Mouse (Mus musculus): ENCODE measurements around the gene Hyal3. TPM values are rescaled to one million over a fixed set of nuclear protein-coding genes. Genes with fewer than 3 reads are reported as not detected.

Gene Hyal3
- polyA plus RNA-seq (2012; rRNA removed) = 1.2 and 1.3 TPM in 2 replicates

DNA sequence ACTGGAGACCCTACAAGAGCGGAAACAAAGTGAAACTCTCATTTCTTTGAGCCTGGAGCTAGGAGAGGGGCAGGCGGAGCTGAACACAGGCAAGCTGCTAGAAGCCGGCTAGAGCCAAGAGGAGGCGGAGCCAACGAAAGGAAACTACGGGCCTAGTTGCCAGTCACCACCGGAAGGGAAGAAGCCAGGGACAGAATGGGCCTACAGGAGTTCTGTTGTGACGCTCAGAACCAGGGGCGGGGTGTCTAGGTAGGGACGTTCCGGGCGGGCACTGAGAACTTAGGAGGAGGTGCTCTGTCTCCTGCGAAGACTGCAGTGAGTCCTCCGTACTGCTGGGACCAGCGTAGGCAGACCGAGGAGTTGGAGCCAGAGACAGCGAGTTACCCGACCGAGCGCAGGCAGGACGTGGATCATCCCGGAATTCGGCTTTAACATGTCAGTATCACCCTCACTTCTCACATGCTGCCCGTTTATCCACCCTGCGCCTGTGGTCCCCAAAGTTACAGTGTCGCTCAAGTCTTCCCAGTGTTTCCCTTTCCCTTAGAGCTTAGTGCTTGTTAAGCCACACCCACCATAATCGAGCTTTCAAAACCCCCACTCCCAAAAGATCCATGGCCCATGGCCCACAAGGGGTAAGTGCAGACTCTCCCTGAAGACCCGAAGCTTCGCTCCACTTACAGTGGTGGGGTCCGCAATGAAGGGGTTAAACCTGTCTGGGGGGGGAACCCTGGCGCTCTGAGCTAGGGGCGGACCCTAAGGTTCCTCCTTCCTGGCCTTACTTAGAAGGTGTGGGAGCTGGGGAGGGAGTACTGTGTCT is at the start of gene Hyal3:
Gene Hyal3 (plus strand): TSS at position 318 of the 817 bp plus-strand sequence.

DNA sequence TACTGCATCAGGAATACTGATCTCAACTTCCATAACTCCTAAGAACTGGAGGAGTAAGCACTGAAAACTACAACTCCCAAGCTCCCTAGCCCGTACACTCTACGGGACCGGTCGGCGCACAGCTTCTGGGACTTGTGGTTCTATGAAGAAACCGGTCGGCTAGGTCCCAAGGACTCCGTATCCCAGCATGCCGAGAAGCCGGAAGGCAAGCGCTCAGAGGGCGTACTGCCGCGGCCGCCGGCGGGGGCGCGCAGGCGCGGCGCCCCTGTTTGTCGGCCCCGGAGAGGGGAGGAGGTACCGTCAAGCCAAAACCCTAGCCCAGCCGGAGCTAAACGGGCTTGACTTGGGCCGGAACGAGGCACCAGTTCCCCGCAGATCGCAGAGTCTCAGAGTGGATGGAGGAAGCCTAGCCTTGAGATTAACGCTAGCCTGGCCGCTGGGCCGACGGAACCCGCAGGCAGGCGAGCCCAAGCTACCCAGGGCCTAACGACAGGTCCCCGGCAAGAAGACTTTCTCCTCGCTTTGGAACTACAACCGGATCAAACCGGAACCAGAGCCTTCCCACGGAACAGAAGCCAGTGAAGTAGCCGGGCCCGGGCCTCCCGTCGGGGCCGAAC is 46.7 kb upstream of the Hyal3 start, which contains the start of gene Tmem115:
Gene Tmem115 (plus strand): TSS at position 155 of the 617 bp plus-strand sequence.

DNA sequence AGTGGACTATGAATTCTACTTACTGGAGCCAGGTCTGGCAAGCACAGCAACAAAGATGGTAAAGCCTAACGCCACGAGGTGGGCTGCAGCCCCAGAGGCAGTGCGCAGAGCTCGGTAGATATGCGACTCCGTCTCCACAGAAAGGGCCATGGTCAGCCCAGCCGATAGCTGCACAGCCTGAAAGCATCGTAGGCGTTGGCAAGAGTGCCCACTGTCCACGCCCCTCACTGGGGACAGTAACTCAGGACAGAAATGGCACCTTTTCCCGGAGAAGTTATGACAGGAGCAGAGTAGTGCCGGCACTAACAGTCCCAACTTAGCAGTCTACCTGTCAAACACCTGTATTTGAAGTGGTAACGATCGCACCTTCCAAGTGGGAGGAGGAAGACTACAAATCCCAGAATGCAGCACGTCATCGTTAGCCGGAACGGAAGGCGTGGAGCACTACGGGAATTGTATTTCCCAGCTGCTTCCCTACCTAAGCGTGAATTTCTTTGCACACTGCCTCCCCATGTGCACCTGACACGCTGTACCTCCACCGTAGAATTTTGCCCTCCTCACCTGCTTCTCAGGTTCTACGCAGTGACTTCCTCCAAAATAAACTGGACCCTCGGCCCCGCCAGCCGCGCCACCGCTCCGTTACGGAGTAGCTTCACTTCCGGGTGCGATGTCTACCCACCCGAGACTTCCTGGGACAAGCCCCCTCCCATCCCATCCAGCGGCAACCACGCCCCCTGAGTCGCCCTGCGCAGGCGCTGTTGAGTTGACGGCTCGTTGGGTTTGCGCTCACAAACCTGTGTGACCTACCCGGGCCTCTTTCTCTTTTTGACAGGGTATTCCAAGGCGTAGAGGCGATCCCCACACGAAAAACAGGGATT is 38.9 kb upstream of the Hyal3 start, which contains the start of the genes Cyb561d2 and Nprl2:
Gene Cyb561d2 (minus strand): TSS at position 720 of the 878 bp plus-strand sequence.
Gene Nprl2 (plus strand): TSS at position 753 of the 878 bp plus-strand sequence.

DNA sequence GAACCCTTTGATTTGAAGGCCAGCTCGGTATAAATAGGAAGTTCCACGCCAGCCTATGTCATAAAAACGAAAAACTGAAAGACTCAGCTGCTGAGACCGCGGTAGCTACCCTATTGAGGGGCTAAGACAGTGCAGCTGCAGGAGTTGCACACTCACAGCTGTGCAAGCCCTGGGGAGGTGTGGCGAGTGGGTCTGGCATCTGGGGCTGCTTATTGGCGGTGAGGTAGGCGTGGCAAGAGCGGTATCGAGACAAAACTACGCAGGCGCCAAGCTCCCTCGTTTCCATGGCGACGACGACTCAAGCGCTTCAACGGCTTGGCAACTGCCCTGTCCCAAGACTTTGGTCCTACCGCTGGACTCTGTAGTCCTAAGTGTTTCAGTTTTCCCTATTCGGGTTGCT is 33.6 kb upstream of the Hyal3 start, which contains the start of gene Zmynd10:
Gene Zmynd10 (plus strand): TSS at position 273 of the 400 bp plus-strand sequence.

DNA sequence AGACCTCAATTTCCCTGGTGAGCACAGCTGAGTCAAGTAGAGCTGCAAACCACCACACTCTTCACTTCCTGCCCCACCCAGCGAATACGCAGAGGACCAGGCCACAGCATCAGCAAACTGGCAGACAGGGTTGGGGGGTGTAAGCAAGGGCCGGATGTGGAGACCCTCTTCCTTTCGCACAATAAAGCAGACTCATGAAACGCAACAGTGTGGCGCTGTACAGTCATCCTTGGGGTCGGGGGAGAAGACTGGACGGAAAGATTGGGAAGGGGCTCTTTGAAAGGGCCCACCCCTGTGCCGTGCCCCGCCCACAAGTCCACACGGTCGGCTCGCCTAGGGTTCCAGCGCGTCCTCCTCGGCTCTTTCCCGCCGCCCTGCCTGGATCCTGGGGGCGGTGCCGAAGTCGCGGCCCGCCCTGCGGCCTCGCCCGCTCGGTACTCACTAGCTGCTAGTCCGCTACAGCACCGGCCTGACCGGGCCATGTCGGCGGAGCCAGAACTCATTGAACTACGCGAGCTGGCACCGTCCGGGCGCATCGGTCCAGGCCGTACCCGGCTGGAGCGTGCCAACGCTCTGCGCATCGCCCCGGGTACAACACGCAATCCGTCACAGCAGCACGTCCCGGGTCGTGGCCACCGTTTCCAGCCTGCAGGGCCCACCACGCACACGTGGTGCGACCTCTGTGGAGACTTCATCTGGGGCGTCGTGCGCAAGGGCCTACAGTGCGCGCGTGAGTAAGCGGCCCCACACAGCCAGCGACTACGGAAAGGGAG is 29.3 kb upstream of the Hyal3 start, which contains the start of gene Rassf1:
Gene Rassf1 (plus strand): TSS at position 439 of the 773 bp plus-strand sequence.

DNA sequence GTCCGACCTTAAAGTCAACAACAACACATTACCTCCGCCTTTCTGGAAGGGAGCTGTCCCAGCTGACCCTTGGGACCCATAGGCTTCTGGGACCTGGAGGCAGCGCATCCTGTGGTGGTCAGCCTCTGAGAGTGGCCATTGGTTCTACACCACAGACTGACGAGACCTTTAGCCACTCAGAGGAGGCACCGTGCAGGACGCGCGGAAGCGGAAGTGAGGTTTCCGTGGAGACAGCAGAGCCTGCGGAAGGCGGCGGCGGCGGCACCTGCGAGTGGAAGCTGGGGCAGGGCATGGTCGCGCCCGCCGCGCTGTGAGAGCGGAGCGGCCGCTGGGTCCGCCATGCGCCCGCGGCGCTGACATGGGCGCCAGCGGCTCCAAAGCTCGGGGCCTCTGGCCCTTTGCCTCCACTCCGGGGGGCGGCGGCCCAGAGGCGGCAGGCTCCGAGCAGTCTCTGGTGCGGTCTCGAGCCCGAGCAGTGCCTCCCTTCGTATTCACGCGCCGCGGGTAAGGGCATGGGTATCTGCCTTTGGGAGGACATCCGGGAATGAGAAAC is 17.5 kb upstream of the Hyal3 start, which contains the start of gene Tusc2:
Gene Tusc2 (plus strand): TSS at position 227 of the 553 bp plus-strand sequence.

DNA sequence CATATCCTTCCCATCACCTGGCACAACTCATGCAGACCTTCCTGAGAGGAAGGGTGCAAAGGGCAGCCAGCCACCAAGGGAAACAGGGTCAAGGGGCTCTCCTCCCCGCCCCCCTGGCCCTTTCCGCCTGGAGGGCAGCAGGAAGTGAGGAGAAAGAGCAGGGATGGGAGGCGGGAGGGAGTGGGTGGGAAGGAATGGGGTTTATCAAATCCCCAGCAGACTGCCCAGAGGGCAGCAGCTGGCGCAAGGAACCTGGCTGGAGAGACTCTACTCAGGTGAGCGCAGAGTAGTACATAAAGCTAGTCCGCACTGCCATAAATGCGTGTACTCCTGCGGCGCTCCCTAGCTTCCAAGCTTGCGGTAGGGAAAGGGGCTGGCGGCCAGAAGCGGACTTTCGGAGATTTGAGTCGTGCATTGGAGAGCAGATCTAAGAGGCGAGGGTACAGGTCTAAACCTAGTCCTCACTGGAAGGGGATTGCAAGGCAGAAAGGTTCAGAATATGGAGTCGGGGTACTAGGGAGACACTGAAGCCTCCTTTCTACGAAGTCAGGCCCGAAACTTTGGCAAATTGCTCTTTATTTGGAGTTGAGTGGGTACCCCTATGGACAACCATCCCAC is 12.8 kb upstream of the Hyal3 start, which contains the start of gene Hyal2:
Gene Hyal2 (plus strand): TSS at position 244 of the 618 bp plus-strand sequence.

DNA sequence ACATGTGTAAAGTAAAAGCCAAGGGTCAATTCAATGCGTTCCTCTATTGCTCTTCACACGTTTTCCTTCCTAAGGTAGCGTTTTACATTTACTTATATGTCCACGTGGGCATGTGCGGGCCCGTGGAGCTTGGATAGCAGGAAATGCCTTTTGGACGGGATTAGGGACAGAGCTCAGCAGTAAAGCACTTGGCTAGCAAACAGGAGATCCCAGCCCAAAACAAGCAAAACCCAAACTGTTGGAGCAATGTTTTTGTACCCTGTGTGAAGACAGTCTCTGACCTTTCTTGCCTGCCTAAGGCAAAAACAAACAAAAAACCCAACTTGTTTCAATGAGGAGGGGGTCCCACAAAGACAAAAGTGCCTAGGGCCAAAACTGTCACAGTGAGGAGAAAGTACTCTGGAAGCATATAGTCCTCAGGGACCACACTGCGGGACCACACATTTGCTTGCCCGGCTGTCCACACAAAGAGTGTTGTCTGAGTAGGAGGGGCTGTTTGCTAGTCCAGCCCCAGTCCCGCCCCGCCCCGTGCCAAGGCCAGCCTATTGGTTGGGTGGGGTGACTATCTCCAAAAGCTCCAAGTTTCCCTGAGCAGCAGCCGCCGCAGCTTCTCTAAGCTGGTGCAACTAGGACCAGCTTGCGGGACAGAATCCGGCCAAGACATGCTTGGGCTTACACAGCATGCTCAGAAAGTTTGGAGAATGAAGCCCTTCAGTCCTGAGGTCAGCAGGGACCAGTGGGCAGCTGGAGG is 4.1 kb upstream of the Hyal3 start, which contains the start of gene Hyal1:
Gene Hyal1 (plus strand): TSS at position 571 of the 751 bp plus-strand sequence.

DNA sequence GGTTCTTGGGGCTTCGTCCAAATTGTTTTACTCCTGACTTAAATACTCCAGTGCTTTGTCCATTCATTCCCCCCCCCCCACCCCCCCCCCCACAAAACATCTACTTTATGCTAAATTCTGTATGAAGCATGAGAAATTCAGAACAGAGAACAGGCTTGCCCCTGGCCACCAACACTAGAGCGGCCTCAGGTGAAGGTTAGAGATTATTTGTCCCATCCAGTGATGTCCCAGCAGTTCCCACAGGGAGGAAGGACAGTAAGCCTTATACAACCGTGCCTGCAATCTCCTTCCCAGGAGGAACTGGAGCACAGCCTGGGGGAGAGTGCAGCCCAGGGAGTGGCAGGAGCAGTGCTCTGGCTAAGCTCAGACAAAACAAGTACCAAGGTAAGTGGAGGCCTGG is 2.0 kb upstream of the Hyal3 start, which contains the start of gene Naa80:
Gene Naa80 (plus strand): TSS at position 301 of the 400 bp plus-strand sequence.

DNA sequence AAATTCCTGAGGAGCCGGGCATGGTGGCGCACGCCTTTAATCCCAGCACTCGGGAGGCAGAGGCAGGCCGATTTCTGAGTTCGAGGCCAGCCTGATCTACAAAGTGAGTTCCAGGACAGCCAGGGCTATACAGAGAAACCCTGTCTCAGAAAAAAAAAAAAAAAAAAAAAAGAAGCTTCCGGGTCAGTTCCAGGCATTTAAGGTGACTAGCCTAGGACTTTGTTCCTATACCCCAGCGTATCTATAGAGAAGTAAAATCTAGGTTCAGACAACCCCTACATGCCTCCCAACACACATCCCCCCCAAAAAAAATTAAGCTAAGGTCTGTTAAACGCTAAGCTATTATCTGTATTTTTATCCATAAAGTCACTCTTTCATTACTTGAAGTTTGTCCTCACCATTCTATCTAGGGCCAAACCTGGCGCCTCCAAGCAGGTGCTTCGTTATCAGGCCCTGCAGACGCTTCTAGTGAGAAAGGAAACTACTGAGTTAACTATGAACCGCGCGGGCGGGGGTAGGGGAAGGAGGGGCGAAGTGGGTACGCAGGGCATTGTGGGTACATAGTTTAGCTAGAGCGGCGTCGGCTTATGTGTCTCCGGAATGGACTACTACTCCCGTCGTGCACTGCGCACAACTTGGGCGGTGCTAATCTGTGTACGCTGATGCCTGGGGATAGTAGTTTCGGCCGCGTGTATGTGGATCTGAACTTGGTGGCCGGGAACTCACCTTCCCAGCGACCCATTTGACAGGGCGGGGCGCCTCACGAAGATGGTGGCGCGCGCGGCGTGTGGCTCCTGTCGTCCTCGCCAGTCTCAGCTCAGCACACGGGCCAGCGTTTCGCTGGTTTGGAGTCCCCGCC is 6.6 kb downstream of the Hyal3 start, which contains the start of gene Ifrd2:
Gene Ifrd2 (plus strand): TSS at position 669 of the 859 bp plus-strand sequence.

DNA sequence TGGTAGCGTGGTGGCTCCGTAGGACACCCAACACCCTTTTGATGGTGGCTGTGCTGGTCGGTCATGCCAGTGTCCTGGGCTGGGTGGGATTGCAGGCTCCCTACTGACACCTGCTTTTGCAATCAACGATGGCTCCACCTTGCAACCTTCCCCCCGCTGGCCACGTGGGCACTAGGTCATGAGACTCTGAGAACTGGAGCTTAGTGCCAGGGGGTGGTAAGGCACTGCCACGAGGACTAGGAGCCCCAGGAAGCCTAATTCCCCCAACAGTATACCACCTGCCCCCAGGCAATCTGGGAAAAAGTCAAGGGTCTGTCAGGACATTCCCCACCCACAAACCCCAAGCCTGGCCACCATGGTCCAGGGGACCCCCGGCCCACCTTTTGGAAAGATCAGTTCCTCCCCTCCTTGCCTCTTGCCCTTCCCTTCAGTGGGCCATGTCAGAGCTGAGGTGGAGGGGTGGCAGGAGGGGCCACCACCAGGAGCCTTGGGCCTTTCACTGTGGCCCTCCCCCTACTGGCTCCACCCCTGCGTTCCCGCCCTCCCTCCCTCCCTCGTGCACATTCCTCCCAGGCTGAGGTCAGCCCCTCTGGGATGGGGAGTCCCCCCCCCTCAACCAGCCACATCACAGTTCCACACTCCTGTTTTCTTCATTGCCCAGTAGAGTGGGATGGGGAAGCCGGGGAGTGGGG is 28.3 kb downstream of the Hyal3 start, which contains the start of gene Sema3b:
Gene Sema3b (minus strand): TSS at position 489 of the 692 bp plus-strand sequence.

DNA sequence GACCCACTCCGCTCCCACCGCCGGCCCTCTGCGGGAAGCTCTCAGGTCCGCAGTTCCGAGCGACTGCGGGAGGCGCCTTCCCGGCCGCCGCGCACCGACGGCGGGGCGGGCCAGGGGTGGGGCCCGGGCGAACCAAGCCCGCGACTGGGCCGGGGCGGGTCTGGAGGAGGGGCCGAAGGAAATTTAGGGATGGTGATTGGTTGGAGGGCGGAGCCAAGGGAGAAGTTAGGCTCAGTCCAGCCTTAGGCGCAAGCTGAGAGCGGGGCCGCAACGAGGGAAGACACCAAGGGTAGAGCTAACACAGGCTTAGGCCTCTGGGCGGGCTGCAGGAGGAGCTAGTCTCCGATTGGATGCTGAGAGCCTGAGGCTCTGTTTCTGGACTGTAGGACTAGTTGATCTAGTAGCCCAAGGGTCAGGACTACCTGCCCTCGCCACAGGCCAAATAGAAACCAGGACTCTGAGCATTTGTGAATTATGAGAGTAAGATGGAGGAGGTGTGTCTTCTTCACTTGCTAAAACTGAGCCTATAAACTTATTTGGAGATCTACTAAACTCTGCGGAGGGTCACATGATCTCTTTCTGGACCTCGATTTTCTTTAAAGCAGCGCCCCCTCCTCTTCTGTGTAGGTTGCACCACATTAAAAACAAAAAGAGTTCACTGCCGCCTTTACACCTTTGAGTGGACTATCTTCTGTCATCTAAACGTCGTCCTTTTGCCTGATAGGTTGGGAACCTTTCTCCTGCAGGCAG is 54.8 kb downstream of the Hyal3 start, which contains the start of gene Gnai2:
Gene Gnai2 (minus strand): TSS at position 89 of the 750 bp plus-strand sequence.

Other genes with a start within 250 kb of the Hyal3 start
- gene Hemk1, start 242.5 kb upstream of the Hyal3 start, polyA plus RNA-seq (2012; rRNA removed) = 31.8 and 32.4 TPM in 2 replicates
- 5.8 and 6.4 TPM in 2 replicates for gene 6430571L13Rik, start 240.2 kb upstream of the Hyal3 start, polyA plus RNA-seq (2012; rRNA removed)
- gene Cacna2d2, start 181.2 kb upstream of the Hyal3 start, polyA plus RNA-seq (2012; rRNA removed) = 82.6 and 102 TPM in 2 replicates
- 32.8 and 33.5 TPM in 2 replicates for gene Tmem115, start 46.9 kb upstream of the Hyal3 start, polyA plus RNA-seq (2012; rRNA removed)
- 27.6 and 30.1 TPM in 2 replicates for gene Cyb561d2, start 38.6 kb upstream of the Hyal3 start, polyA plus RNA-seq (2012; rRNA removed)
- gene Nprl2, start 38.6 kb upstream of the Hyal3 start, polyA plus RNA-seq (2012; rRNA removed) = 78.8 and 83.5 TPM in 2 replicates
- 5.8 and 7.0 TPM in 2 replicates for gene Zmynd10, start 33.5 kb upstream of the Hyal3 start, polyA plus RNA-seq (2012; rRNA removed)
- 34.2 and 44.6 TPM in 2 replicates for gene Rassf1, start 29.3 kb upstream of the Hyal3 start, polyA plus RNA-seq (2012; rRNA removed)
- 78.2 and 82.7 TPM in 2 replicates for gene Tusc2, start 17.6 kb upstream of the Hyal3 start, polyA plus RNA-seq (2012; rRNA removed)
- 62.7 and 63.0 TPM in 2 replicates for gene Hyal2, start 12.9 kb upstream of the Hyal3 start, polyA plus RNA-seq (2012; rRNA removed)
- gene Hyal1, start 3.9 kb upstream of the Hyal3 start, polyA plus RNA-seq (2012; rRNA removed) = 4.3 and 4.8 TPM in 2 replicates
- gene Naa80, start 1.9 kb upstream of the Hyal3 start, polyA plus RNA-seq (2012; rRNA removed) = 26.0 and 30.3 TPM in 2 replicates
- 24.6 and 30.0 TPM in 2 replicates for gene Ifrd2, start 6.8 kb downstream of the Hyal3 start, polyA plus RNA-seq (2012; rRNA removed)
- gene Sema3b, start 28.4 kb downstream of the Hyal3 start, polyA plus RNA-seq (2012; rRNA removed) = 5.2 and 9.8 TPM in 2 replicates
- 454 and 485 TPM in 2 replicates for gene Gnai2, start 54.5 kb downstream of the Hyal3 start, polyA plus RNA-seq (2012; rRNA removed)
- gene Slc38a3, start 88.7 kb downstream of the Hyal3 start, polyA plus RNA-seq (2012; rRNA removed) = 60.5 and 67.7 TPM in 2 replicates
- 0.13 and 0.43 TPM in 2 replicates for gene Gnat1, start 98.9 kb downstream of the Hyal3 start, polyA plus RNA-seq (2012; rRNA removed)
- gene Sema3f, start 129.7 kb downstream of the Hyal3 start, polyA plus RNA-seq (2012; rRNA removed) = 112 and 151 TPM in 2 replicates
- 205 and 224 TPM in 2 replicates for gene Rbm5, start 190.2 kb downstream of the Hyal3 start, polyA plus RNA-seq (2012; rRNA removed)

Data from central nervous system, embryonic 14 days (tissue).